Mouse (Mus musculus) heart, embryonic 16.5 days (tissue): ENCODE data around the gene Lifr. TPM values are rescaled to one million over a fixed set of nuclear protein-coding genes. Genes with fewer than 3 reads are reported as not detected.

Experiments
- ATAC-seq: fragments of 200-750 bp; cut with Nextera tagmentation; replicated peaks from 2 replicates; pipeline ENCODE4 v1.8.0; 2017; ENCODE audit warnings: moderate number of reproducible peaks; ENCODE audit not compliant: insufficient read depth, low FRiP score; ENCODE audit errors: extremely low read depth
- H3K27ac ChIP-seq: fragments of 300-500 bp; sonication (generic); 2 replicates; pipeline ENCODE4 v1.5.1; 2014; ENCODE audit warnings: mild to moderate bottlenecking, low read length, control low read depth, moderate library complexity
- H3K27me3 ChIP-seq: fragments of 300-500 bp; sonication (generic); 2 replicates; pipeline ENCODE4 v1.6.1; 2014; ENCODE audit warnings: low read length, mixed read lengths; ENCODE audit not compliant: control insufficient read depth, insufficient read depth
- H3K36me3 ChIP-seq: fragments of 300-500 bp; sonication (generic); 2 replicates; pipeline ENCODE4 v1.6.1; 2014; ENCODE audit not compliant: control insufficient read depth, insufficient read depth
- H3K4me1 ChIP-seq: fragments of 300-500 bp; sonication (generic); 2 replicates; pipeline ENCODE4 v1.6.1; 2014; ENCODE audit warnings: low read length, mixed read lengths; ENCODE audit not compliant: control insufficient read depth, insufficient read depth
- H3K4me2 ChIP-seq: fragments of 300-500 bp; sonication (generic); 2 replicates; pipeline ENCODE4 v1.6.1; 2014; ENCODE audit warnings: low read depth, mild to moderate bottlenecking, control low read depth, low read length
- H3K4me3 ChIP-seq: fragments of 300-500 bp; sonication (generic); 2 replicates; pipeline ENCODE4 v1.5.1; 2014; ENCODE audit warnings: mild to moderate bottlenecking, control low read depth, low read length
- H3K9ac ChIP-seq: fragments of 300-500 bp; sonication (generic); 2 replicates; pipeline ENCODE4 v1.6.1; 2014; ENCODE audit warnings: low read length, control low read depth
- H3K9me3 ChIP-seq: fragments of 300-500 bp; sonication (generic); replicated peaks from 2 replicates; pipeline ENCODE4 v1.6.1; 2016; ENCODE audit warnings: low read length; ENCODE audit not compliant: control insufficient read depth
- WGBS: fragments of 180-500 bp; shearing (Covaris S2); extraction: QIAGEN DNeasy Blood & Tissue Kit; methylation state at CpG from one replicate; pipeline ENCODE4 v1.1.7; 2014; 5-methylcytosine and 5-hydroxymethylcytosine counted together
- polyA plus RNA-seq: library from polyadenylated mRNA; unstranded; fragments of >200 nt; fragmentation: Nextera tagmentation; extraction: Ambion mirVana; gene quantifications from 2 replicates; pipeline ENCODE4 v1.2.1, GENCODE M21; 2015

Gene Lifr
- polyA plus RNA-seq, 1 experiment from 2014 or later: 24.0 TPM

DNA sequence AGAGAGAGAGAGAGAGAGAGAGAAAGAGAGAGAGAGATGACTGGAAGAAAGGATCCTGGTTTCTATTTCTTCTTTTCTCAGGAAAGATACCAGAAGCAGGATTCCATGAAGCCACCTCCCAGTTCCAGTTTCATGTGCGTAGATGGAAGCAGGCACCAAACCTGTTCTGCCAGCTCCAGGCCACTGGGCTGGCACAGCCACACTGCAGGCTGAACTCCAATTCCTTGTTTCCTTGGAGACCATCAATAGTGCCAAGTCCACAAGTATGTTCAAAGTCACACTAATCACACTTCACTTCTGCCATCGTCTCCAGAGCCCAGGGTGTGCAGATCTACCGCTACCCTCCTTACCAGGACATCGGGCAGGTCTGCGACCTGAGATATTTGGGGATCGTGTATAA is 15.2 kb upstream of the Lifr start:
- 73% methylated on average over 6 of the region's 6 CpGs for WGBS
- Histone ChIP-seq H3K27me3 (no peaks in the 10 kb centered on the region), H3K4me1 (peaks cover 3% of the 10 kb centered on the region; the same call in 1 of the 2 replicates), H3K9ac (no peak overlapping the region), H3K27ac (no peak overlapping the region), H3K4me3 (no peak overlapping the region), H3K9me3 (no peaks in the 10 kb centered on the region), H3K4me2 (no peak overlapping the region), H3K36me3 (no peaks in the 10 kb centered on the region)
- no peak for ATAC-seq

DNA sequence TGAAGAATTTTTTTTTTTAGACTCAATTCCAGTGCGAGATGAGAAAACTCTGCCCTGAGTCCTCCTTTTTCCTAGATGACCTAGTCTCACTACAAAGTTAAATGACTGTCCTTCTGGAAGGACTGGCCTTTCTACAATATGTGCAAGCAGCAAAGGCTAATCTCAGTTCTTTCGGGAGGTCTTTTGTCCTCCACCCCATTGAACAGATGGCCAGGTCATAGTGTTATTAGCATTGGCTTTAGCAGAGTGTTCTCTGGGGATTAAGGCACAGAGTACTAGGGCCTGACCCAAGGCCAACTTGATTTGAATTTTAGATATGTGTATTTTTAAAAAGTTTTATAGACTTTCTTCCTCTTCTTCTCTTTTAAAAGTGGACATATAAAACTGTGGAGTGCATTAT is 12.1 kb upstream of the Lifr start:
- no peaks in the 10 kb centered on the region for H3K36me3 ChIP-seq
- H3K4me3 ChIP-seq: no peak overlapping the region
- peaks cover 4% of the 10 kb centered on the region; the same call in 1 of the 2 replicates for H3K4me1 ChIP-seq
- no peaks in the 10 kb centered on the region for H3K9me3 ChIP-seq
- no peak overlapping the region for H3K27ac ChIP-seq
- WGBS: 70% methylated on average over 2 of the region's 2 CpGs
- H3K4me2 ChIP-seq: no peak overlapping the region
- no peaks in the 10 kb centered on the region for H3K27me3 ChIP-seq
- H3K9ac ChIP-seq: no peak overlapping the region
- ATAC-seq: no peak

- WGBS: 96% methylated on average over 4 of the region's 4 CpGs
- H3K27me3 ChIP-seq: no peaks in the 10 kb centered on the region
- H3K4me2 ChIP-seq: no peak overlapping the region
- H3K4me1 ChIP-seq: peaks cover 4% of the 10 kb centered on the region; the same call in 1 of the 2 replicates
- H3K4me3 ChIP-seq: no peak overlapping the region
- no peak for ATAC-seq
- H3K9me3 ChIP-seq: no peaks in the 10 kb centered on the region
- H3K36me3 ChIP-seq: no peaks in the 10 kb centered on the region
- no peak overlapping the region for H3K9ac ChIP-seq
- H3K27ac ChIP-seq: no peak overlapping the region
Measured at GRCm38 (mm10) chr15:7079631-7080337, 10.6 kb upstream of the Lifr start.

DNA sequence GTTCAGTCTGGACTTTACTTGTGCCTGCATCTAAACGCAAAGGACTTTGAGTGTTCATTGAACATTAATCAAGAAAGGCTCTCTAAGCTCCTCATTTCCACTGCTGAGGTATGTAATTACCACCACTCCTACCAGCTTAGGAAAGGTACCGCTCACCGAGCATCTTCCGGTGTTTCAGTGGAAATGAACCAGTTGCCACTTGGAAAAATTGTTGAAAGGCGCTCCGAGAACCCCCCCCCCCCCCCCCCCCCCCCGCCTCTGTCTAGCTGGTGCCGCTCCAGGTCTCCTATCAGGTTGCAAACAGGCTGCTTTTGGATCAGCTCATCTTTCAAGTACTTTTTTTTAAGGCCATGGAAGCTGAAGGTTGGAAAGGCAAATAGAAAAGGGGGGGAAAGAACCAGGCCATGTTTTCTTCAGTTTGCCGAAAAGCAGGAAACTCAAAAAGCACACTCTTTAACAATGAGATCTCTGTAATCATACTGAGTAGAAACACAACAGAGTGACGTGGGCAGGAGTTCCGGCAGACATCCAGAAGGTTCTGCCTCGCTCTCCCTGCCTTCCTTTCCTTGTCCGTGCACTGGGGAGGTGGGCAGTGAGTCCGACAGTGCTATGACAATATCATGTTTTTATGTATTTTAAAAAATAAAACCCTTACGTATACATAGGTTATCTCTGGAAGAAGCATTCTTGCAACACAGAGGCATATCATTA is 9.3 kb upstream of the Lifr start:
- Histone ChIP-seq H3K36me3 (no peaks in the 10 kb centered on the region), H3K4me2 (peak overlapping the region; percentile 2; the same call in 1 of the 2 replicates)
- WGBS: 42% methylated on average over 15 of the region's 15 CpGs

DNA sequence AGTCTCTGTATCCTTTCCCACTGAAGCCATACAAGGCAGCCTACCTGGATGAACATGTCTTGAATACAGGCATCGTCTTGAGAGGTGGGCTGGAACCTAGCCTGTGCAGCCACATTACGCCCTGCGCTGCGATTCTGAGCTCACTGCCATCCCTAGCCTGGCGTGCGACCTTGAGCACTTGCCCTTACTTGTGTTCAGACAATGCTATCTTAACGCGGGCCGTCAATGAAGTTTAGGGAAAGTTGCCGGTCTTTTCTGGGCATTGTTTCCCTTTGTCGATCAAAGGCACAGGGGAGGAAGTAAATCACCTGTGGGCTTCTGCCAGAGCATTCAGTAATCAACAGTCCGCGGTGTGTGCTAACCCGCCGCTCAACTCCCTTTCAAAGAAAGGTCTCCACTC is 8.6 kb upstream of the Lifr start:
- Histone ChIP-seq H3K27me3 (no peaks in the 10 kb centered on the region), H3K4me3 (no peak overlapping the region), H3K9me3 (no peaks in the 10 kb centered on the region), H3K36me3 (no peaks in the 10 kb centered on the region), H3K9ac (no peak overlapping the region), H3K4me2 (peak overlapping the region; percentile 34), H3K4me1 (peaks cover 4% of the 10 kb centered on the region; the same call in 1 of the 2 replicates), H3K27ac (no peak overlapping the region)
- peak; percentile 65 for ATAC-seq
- WGBS: 21% methylated on average over 15 of the region's 15 CpGs

More for the DNA sequence above, 9.3 kb upstream of the Lifr start:
- Histone ChIP-seq H3K9ac (no peak overlapping the region), H3K4me1 (peaks cover 4% of the 10 kb centered on the region; the same call in 1 of the 2 replicates), H3K9me3 (no peaks in the 10 kb centered on the region), H3K4me3 (no peak overlapping the region), H3K27me3 (no peaks in the 10 kb centered on the region), H3K27ac (no peak overlapping the region)
- no peak for ATAC-seq

GRCm38 (mm10) chr15:7082901-7083300 is 7.5 kb upstream of the Lifr start:
- 90% methylated on average over 3 of the region's 3 CpGs for WGBS
- H3K4me1 ChIP-seq: peaks cover 4% of the 10 kb centered on the region; the same call in 1 of the 2 replicates
- no peak overlapping the region for H3K4me3 ChIP-seq
- H3K27me3 ChIP-seq: no peaks in the 10 kb centered on the region
- H3K9me3 ChIP-seq: no peaks in the 10 kb centered on the region
- no peak overlapping the region for H3K9ac ChIP-seq
- no peak overlapping the region for H3K27ac ChIP-seq
- no peak overlapping the region for H3K4me2 ChIP-seq
- no peaks in the 10 kb centered on the region for H3K36me3 ChIP-seq
- no peak for ATAC-seq

DNA sequence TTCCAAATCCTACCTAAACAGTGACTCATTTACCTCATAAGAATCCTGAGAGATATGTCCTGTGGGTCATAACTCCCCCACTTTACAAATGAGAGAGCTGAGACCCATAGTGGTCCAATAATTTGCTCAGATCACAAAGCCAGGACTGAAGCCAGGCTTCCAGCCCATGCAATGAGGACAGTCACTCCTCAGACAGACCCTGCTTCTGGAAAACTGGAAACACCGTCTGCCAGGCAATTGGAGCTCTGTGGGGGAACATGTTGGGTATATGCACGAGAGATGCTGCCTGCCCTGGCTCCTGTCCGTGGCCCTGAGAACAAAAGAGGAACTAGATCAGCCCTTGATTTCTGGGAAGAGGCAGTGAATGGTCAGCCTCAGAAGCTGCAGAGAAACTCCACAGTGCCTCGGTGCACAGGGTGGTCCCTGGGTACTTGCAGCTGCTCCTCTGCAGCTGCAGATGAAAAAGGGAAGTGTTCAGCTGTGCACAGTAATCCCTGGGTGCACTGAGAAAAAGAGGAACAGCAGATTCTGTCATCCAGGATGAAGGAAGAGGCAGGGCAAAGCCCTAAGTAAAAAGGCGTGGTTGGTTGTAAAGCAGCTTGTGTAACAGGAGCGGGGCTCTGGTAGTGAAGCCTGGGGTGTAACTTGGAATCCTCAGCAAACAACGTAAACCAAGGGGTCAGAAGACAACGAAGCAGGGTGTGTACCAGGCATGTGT is 5.5 kb upstream of the Lifr start:
- H3K4me2 ChIP-seq: no peak overlapping the region
- no peaks in the 10 kb centered on the region for H3K9me3 ChIP-seq
- no peak overlapping the region for H3K9ac ChIP-seq
- no peaks in the 10 kb centered on the region for H3K36me3 ChIP-seq
- H3K4me3 ChIP-seq: no peak overlapping the region
- H3K27ac ChIP-seq: no peak overlapping the region
- 54% methylated on average over 8 of the region's 8 CpGs for WGBS
- peaks cover 7% of the 10 kb centered on the region; the same call in 1 of the 2 replicates for H3K4me1 ChIP-seq
- no peak for ATAC-seq
- H3K27me3 ChIP-seq: no peaks in the 10 kb centered on the region

DNA sequence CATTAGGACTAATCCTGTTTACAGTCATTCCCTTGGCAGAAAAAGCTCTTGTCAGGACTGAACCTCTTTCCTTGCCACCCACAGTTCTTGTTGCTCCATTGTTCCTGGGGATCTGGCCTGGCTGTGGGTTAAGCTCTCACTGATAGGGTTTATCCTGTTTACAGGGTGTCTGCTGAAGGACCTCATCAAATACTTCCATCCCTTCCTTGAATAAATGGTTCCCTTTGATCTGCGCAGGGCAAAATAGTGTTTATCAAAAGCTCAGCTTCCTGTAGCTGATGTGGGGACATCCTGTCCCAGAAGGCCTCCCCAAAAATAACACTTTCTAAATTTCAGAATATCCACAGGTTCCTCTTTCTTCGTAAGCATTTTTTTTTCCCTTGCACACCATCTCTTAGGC is 1.7 kb upstream of the Lifr start:
- WGBS: 49% methylated on average over 2 of the region's 2 CpGs
- ATAC-seq: peak; percentile 50
- Histone ChIP-seq H3K9ac (no peak overlapping the region), H3K36me3 (no peaks in the 10 kb centered on the region), H3K27ac (no peak overlapping the region), H3K4me3 (no peak overlapping the region), H3K9me3 (no peaks in the 10 kb centered on the region), H3K4me1 (peaks cover 15% of the 10 kb centered on the region), H3K27me3 (no peaks in the 10 kb centered on the region), H3K4me2 (no peak overlapping the region)
